Mouse (Mus musculus) layer of hippocampus, adult 9-10 months (tissue): Measurements from ENCODE around the gene Bin2.

Experiments used
- DNase-seq: peaks from one replicate; pipeline ENCODE4 v3.0.0; 2022; ENCODE audit warnings: low spot score

Gene Bin2

GRCm38 (mm10) chr15:100681770-100682169, 12.4 kb upstream of the Bin2 start:
- DNase-seq = no peak

- no peak for DNase-seq
Observed at GRCm38 (mm10) chr15:100680381-100680780, 11.0 kb upstream of the Bin2 start.

GRCm38 (mm10) chr15:100679005-100679404, 9.7 kb upstream of the Bin2 start:
- no peak for DNase-seq

DNA sequence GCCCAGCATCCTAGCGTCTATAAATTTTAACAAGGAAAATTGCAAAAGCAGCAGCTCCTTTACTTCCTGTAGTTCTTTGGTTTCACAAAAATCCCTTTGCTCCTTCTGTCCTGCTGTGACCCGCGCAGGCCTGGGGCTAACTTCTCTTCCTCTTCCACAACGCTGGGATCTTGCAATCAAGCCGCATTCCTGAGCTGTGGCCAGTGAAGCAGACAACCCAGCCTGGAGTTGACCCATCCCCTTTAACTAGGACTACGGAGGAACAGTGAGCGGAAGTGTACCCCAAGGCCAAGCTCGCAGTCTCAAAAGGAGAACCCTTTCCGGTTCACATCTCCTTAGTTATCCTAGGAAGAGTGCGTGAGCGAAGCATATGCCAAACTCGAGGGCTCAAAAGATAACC, 9.2 kb upstream of the Bin2 start:
- no peak for DNase-seq

GRCm38 (mm10) chr15:100677675-100678074, 8.3 kb upstream of the Bin2 start:
- DNase-seq = no peak

- no peak for DNase-seq
Observed at GRCm38 (mm10) chr15:100676521-100676920, 7.2 kb upstream of the Bin2 start.

- DNase-seq = no peak
Observed at GRCm38 (mm10) chr15:100675486-100675885, 6.1 kb upstream of the Bin2 start.

DNA sequence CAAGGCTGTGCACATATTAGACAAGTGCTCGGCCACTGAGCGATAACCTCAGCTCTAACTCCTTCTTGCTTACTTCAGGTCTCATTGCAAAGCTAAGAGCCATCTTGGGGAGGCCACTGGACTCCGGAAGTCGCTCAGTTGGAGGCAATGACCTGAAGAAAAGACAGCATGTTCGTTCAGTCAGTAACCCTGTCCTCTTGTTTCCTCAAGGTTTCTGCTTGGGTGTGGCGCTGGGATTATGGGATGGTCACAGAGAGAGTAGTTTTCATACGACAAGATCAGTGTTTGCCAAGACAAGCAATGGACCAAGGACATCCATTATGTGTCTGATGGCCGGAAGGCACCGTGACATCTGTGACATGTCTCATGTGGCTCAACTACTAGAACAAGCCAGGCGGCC, 5.2 kb upstream of the Bin2 start:
- DNase-seq = no peak

DNA sequence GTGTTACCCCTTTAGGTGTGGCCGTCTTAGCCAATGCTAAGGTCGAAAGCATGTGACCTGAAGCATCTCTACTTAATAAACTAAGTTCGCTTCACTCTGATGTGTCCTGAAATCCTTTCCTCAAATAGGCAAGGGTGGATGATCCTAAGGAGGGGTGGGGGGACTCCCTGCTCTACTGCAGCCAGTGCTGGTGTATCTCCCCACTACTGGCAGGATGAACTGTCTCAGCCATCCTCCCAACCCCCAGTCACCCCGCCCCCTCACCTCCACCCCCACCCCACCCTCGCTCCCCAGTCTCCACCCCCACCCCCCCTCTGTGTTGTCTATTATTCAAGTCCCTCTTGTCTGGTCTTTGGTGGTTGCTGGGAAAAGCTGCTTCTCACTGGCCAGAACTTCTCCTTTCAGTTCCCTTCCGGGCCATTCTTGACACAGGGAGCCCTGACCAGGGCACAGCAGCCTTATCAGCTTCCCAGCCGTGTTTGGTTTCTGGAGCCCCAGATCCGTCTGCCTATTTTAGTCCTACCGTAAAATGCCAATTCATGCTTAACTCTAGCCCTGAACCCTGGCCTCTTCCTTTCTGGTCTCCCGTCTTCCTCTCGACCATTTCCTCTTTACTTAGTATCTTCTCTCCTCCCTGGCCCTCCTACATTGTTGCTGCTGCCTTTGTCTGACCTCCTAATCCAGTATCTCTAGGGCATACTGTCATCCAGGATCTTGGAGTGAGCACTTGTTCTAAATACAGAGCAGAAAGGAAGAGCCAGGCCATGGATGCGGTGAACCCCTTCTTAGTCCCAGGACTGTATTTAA, 4.4 kb upstream of the Bin2 start:
- DNase-seq = no peak

GRCm38 (mm10) chr15:100670833-100671232, 1.5 kb upstream of the Bin2 start:
- no peak for DNase-seq

- no peak for DNase-seq
Observed at GRCm38 (mm10) chr15:100670004-100670403, 651 bp upstream of the Bin2 start.

GRCm38 (mm10) chr15:100667871-100668545, 1.3 kb downstream of the Bin2 start:
- DNase-seq = no peak

DNA sequence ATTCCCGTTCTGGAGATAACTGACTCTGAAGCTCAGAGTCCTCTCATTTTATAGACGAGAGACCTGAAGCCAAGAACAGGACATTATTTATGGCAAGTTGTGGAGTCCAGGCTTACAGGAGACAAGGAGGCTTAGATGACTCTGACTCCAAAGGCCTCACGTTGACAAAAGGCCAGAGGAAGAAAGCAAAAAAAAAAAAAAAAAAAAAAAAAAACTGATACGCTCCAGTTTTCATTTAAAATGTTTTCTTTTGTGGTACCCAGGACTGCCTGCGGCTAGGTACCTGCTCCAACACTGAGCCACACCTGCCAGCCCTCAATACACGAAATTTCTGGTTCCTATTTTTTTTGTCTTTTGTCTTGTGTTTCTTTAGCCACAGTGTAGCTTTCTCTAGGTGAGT, 1.9 kb downstream of the Bin2 start:
- no peak for DNase-seq

DNA sequence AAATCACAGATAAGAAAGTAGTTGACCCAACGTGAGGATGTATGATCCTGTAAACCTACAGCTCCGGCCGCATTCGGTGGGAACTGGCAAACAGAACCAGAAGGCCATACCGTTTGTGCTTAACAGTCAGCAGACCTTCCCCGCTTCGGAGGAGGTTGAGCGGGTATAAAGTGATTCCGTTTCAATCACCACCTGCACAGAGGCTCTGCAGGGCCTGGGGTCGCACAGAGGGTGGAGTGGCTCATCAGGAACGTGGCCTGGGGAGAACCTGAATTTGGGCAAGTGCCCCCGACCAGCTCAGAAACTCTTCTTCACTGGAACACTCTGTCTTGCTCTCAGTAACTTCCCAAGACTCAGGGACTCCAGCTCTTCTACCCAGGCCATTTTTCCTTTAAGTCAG, 2.5 kb downstream of the Bin2 start:
- DNase-seq = no peak

- no peak for DNase-seq
Observed at GRCm38 (mm10) chr15:100666219-100666696, 3.1 kb downstream of the Bin2 start.

DNA sequence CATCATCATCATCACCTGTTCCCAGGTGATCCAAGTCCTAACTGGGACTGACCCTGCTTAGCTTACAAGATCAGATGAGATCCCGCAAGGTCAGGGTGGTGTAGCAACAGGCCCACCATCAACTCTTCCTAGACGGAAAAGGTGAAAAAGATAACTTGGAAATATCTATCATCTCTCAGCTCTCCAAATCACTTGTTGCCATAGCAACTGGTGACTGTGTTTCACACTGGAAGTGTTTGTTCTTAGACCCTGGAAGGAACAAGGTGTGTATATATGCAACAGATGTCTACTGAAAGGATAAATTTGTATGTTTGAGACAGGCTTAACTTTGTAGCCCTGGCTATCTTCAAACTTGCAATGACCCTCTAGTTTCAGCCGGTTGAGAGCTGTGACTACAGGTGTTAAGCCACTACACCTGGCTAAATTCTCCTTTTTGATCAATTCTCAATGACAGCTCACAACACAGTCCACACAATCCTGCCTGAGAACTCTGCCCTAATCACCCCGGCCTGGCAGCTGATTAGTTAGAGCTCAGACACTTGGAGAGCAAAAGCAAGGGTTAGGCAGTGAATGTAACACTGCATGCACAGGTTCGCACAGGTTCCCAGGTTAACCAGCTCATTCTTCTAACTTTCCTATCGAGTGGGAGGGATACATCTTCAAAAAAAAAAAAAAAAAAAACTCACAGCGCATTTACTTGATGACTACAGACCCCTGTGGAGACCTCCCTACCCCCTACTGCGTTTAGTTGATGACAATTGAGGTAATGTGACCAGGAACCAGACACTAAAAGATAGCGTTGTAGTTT, 3.7 kb downstream of the Bin2 start:
- DNase-seq = no peak

DNA sequence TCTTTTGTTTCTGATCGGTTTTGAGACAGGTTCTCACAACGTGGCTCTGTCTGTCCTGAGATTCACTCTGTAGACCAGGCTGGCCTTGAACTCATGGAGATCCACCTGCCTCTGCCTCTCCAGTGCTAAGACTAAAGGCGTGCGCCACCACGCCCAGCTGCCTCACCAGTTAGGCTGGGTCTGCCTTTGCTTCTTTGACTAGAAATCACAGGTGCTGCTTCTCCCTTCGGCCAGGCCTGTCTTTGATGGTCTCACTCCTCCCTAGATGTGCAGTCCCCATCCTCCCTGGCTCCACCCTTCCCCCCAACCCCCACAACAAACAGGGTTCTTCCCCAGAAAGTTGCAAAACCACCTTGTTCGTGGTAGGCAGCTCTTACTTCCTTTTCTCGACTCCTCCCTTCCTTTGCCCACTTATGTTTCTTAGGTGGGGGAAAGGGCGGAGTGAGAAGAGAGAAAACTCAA, 4.5 kb downstream of the Bin2 start:
- DNase-seq = no peak

GRCm38 (mm10) chr15:100660805-100661204, 8.5 kb downstream of the Bin2 start:
- no peak for DNase-seq

DNA sequence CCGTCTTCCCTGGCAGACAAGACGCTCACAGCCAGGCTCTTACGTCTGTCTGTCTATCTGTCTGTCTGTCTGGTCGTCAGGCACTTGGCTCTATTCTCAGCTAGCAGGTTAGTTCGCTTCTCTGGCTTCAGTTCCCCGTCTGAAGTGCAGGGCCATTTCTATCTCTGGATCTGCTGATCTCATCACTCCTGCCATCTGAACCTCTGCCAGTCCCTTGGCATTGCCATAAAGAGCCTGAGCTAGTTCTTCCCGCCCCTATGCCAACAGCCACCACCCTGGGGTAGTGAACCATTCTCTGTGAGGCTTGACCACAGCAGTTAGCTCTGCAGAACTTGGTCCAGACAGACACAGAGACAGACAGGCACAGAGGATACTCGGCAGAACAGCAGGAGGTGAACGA, 9.0 kb downstream of the Bin2 start:
- peak; percentile 42 for DNase-seq

GRCm38 (mm10) chr15:100655201-100655600, 14.2 kb downstream of the Bin2 start:
- no peak for DNase-seq

DNA sequence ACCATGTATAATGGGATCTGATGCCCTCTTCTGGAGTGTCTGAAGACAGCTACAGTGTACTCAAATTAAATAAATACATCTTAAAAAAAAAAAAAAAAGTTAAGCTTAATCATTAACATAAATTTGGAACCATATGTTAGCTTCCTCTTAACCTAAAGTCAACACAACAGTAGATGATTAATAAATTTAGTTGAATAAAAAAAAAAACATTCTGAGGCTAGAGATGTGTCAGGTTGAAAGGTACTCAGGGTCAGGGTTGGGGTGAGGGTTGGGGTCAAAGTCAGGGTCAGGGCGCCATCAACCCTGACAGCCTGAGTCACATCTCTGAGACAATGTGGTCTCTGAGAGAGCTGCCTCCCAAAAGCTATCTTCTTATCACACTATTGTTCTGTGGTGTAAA, 15.1 kb downstream of the Bin2 start:
- no peak for DNase-seq

- DNase-seq = no peak
Observed at GRCm38 (mm10) chr15:100651610-100652009, 17.7 kb downstream of the Bin2 start.

DNA sequence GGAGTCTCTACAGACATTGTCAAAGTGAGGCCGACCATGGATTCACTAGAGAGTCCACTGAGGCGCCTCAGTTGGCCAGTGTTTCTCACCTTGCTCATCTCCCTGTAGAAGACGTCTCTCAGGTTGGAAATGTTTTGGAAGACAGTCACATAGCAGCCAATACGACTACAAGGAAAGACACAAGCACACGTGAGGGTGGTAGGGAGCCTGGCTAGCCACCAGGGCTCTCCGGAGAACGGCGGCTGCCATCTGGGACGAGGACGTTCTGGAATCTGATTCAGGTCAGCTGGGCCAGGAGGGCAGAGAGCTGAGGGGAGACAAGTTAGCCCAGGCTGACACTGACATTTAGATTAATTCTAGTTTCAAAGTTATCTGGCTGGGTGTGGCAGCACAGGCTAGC, 19.2 kb downstream of the Bin2 start:
- DNase-seq = no peak
